In genomic region chr3:146782548-146782947, GRCm38 (mm10) we compare ENCODE assay signal across 11 mouse cellular contexts. TPM values are rescaled to one million over a fixed set of nuclear protein-coding genes. Genes with fewer than 3 reads are reported as not detected.
DNase-seq lines count a peak whose midpoint lies in the region; ATAC-seq and TF ChIP-seq lines count a peak whose summit lies in the region.
"Had no signal": no experiment of that assay in that cellular context is flagged by ENCODE, and none has a peak within 500 bp of the region (broad histone marks: within the 10 kb centered on the region; RNA-seq: fewer than 3 reads in every experiment).

No protein-coding gene starts in this region.

- peaks cover 49% of the 10 kb centered on the region for H3K79me2 ChIP-seq in macrophage (ENCODE audit: inconsistent target)

- no peak overlapping the region for H3K4me2 ChIP-seq in forebrain, embryonic 16.5 days (ENCODE audit: low read length)

- H3K36me3 ChIP-seq in forebrain, embryonic 16.5 days (ENCODE audit: control insufficient read depth, insufficient read depth) = no peaks in the 10 kb centered on the region
- no peaks in the 10 kb centered on the region for H3K36me3 ChIP-seq in macrophage (ENCODE audit: inconsistent target)

- H3K9me3 ChIP-seq in forebrain, embryonic 16.5 days (ENCODE audit: control insufficient read depth, low read length) = no peaks in the 10 kb centered on the region

- no peaks in the 10 kb centered on the region for H3K27me3 ChIP-seq in Patski
- H3K27me3 ChIP-seq in forebrain, embryonic 16.5 days (replicated peaks; ENCODE audit: control insufficient read depth, insufficient read depth, low read length) = no peaks in the 10 kb centered on the region

- peak; percentile 72 for ATAC-seq in Patski
- ATAC-seq in forebrain, embryonic 16.5 days = peak; percentile 32; the same call in 1 of the 2 replicates

- no peak overlapping the region for H3K27ac ChIP-seq in forebrain, embryonic 16.5 days (ENCODE audit: low read length)
- H3K27ac ChIP-seq in macrophage = peak overlapping the region; percentile 87

- H3K4me3 ChIP-seq in forebrain, embryonic 16.5 days (replicated peaks; ENCODE audit: low read length) = no peak overlapping the region
- no peak overlapping the region for H3K4me3 ChIP-seq in macrophage (ENCODE audit: inconsistent target)

- in situ Hi-C loops in Patski (cut with MboI; ENCODE audit: low pct_unique_long_range_greater_than_20kb) = loop anchor here (5.0 to 10.0 kb wide), 3 partner anchors 215 to 598 kb away; no protein-coding TSS in a partner anchor

- DNase-seq in kidney, adult 8-10 months = peak; percentile 34 to 56
- no peak for DNase-seq in kidney, postnatal 10 days
- peak; percentile 46 for DNase-seq in Patski (ENCODE audit: low read depth, low spot score)
- DNase-seq in layer of hippocampus, postnatal 14 days (ENCODE audit: low spot score in 2 of 2) = no peak
- DNase-seq in frontal cortex, postnatal 36 days (ENCODE audit: low spot score in 2 of 2) = no peak
- no peak for DNase-seq in yolk sac, embryonic 10.5 days (ENCODE audit: low spot score)
- DNase-seq: cerebellum, adult 11-12 months; lung, postnatal 36 days; right cerebral cortex, postnatal 14 days had no signal

- peaks cover 13% of the 10 kb centered on the region for H3K4me1 ChIP-seq in forebrain, embryonic 16.5 days (replicated peaks; ENCODE audit: control insufficient read depth, insufficient read depth, low read length)

- 24% methylated on average over 6 of the region's 6 CpGs for WGBS in forebrain, embryonic 16.5 days
- WGBS in macrophage (ENCODE audit: missing documents) = 65% methylated on average over 6 of the region's 6 CpGs

- H3K9ac ChIP-seq in forebrain, embryonic 16.5 days (replicated peaks; ENCODE audit: low read depth, low read length) = no peak overlapping the region

- POLR2A ChIA-PET in Patski (lab: Charles Lee) = interaction anchor here (1.1 kb wide), 1 partner anchor 12 kb away, joined by 3 read pairs; no protein-coding TSS in a partner anchor

- TF ChIP-seq CTCF in Patski (IDR thresholded peaks at IDR 0.05) = peak; percentile 59

- CTCF ChIA-PET in Patski (lab: Charles Lee) = interaction anchor here (0.7 to 9.8 kb wide), 8 partner anchors 10 to 441 kb away, joined by 3 to 95 read pairs (median 6); no protein-coding TSS in a partner anchor

RNA-seq across cellular contexts. Expression of gene Prkacb, which starts 30.2 kb away (rescaled TPM):
- 131 TPM for polyA plus RNA-seq in Patski (2021)
- polyA plus RNA-seq in forebrain, embryonic 16.5 days (2015; fragmentation: Nextera tagmentation; extraction: Ambion mirVana) = 190 and 195 TPM in 2 replicates
- 10 to 100 TPM; 11.1 to 62.0 (median 36.3) TPM for total RNA-seq in macrophage (2018; cell fraction: chromatin; rRNA removed)
- total RNA-seq in macrophage (2018; cell fraction: cytosol; rRNA removed) = 100 to 1,000 TPM in 23 of 26 experiments, 10 to 100 TPM in 3; 75.7 to 161 (median 121) TPM
- total RNA-seq in macrophage (2018; cell fraction: nucleus; rRNA removed) = 100 to 1,000 TPM in 6 of 26 experiments, 10 to 100 TPM in 20; 43.7 to 141 (median 71.9) TPM
- polyA plus RNA-seq in macrophage (2018) = 105 to 179 TPM (median 113 TPM) in 3 replicates
- 100 to 1,000 TPM; 214 to 231 TPM for total RNA-seq in layer of hippocampus, postnatal 14 days (2021)

Comparison
In these comparisons a context has a peak if more than half of its experiments do, and no peak if none do; other contexts are left out.
1. DNase-seq: peak in kidney, adult 8-10 months (2 of 2) and Patski (single experiment); none in kidney, postnatal 10 days (single experiment), layer of hippocampus, postnatal 14 days (0 of 2), frontal cortex, postnatal 36 days (0 of 2) and yolk sac, embryonic 10.5 days (single experiment).